Mouse (Mus musculus): ENCODE measurements around the gene Kctd8.

DNA sequence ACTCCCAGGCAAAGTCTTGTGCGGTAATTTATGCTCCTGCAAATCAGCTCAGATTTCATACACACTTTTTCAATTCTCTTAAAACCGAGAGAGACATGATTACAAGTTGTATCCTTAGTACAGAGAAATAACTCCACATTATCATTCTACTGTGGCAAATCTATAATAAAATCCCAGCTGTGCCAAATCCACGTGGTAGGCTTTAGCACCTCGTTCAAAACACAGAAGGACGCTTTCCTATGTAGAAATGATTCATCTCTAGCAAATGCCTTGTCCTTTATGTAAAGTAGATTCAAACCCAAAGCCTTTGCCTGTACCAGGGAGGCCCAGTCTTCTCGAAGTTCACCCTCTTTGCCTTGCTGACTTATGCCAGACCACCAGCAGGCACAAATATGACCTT, 57.1 kb downstream of the Kctd8 start:
- TF ChIP-seq POLR2A (IDR thresholded peaks at IDR 0.05; ENCODE audit: borderline replicate concordance, insufficient read depth, low read length) (no peak), CTCF (IDR thresholded peaks at IDR 0.05; ENCODE audit: borderline replicate concordance, insufficient read depth, low read depth, low read length) (no peak)
